In the genomic region with DNA sequence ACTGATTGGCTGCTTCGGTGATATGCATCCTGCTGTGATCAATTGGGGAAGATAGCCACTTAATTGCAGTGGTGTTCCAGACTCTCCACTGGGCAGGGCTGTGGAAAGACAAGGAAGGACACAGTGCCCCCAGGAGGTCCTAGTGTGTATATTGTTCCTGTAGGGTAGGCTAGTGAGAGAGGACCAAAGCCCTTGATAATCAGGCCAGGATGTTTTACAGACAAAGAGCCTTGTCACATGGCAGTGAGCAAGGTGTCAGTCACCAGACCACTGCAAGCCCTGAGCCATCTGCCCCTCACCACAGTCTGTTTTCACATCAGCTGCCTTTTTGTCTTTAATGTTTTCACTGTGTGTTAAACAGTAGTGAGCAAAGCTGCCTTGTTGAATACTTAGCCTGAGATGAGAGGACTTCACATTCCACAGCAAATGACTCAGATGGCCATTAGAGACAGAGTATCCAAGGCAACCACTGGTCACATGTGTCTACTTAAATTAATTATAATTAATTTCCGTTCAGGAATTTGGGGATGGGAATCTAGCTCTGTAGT, we compare ENCODE assay signal across 9 mouse cellular contexts. TPM values are rescaled to one million over a fixed set of nuclear protein-coding genes. Genes with fewer than 3 reads are reported as not detected.
DNase-seq lines count a peak whose midpoint lies in the region; ATAC-seq and TF ChIP-seq lines count a peak whose summit lies in the region.
"Had no signal": no experiment of that assay in that cellular context is flagged by ENCODE, and none has a peak within 500 bp of the region (broad histone marks: within the 10 kb centered on the region; RNA-seq: fewer than 3 reads in every experiment).

No protein-coding gene starts in this region.

- no peak for TF ChIP-seq POLR2A in cortical plate, adult 2 months (IDR thresholded peaks at IDR 0.05; ENCODE audit: extremely low read depth, insufficient read depth, low read length)

- H3K36me3 ChIP-seq in heart, postnatal 0 days (replicated peaks; ENCODE audit: control insufficient read depth, insufficient read depth, low read length), result no peaks in the 10 kb centered on the region
- no peaks in the 10 kb centered on the region for H3K36me3 ChIP-seq in heart, embryonic 11.5 days (ENCODE audit: control insufficient read depth, insufficient read depth, low read length)
- H3K36me3 ChIP-seq in hindbrain, embryonic 15.5 days, result no peaks in the 10 kb centered on the region
- H3K36me3 ChIP-seq in neural tube, embryonic 12.5 days, result no peaks in the 10 kb centered on the region
- H3K36me3 ChIP-seq: embryonic facial prominence, embryonic 13.5 days had no signal

- H3K4me2 ChIP-seq in heart, postnatal 0 days (ENCODE audit: low read depth, low read length), result no peak overlapping the region
- no peak overlapping the region for H3K4me2 ChIP-seq in heart, embryonic 11.5 days
- H3K4me2 ChIP-seq in hindbrain, embryonic 15.5 days, result no peak overlapping the region
- H3K4me2 ChIP-seq in neural tube, embryonic 12.5 days (replicated peaks), result no peak overlapping the region
- H3K4me2 ChIP-seq: embryonic facial prominence, embryonic 13.5 days had no signal

- no peak overlapping the region for H3K9ac ChIP-seq in heart, postnatal 0 days (replicated peaks; ENCODE audit: low read depth, low read length)
- H3K9ac ChIP-seq in heart, embryonic 11.5 days (ENCODE audit: low read depth, low read length), result no peak overlapping the region
- H3K9ac ChIP-seq in hindbrain, embryonic 15.5 days, result no peak overlapping the region
- H3K9ac ChIP-seq in neural tube, embryonic 12.5 days, result no peak overlapping the region
- H3K9ac ChIP-seq: embryonic facial prominence, embryonic 13.5 days had no signal

- no peak; the same call in 1 of the 2 replicates for ATAC-seq in heart, postnatal 0 days (ENCODE audit: insufficient read depth, low read depth)
- no peak; the same call in 1 of the 2 replicates for ATAC-seq in heart, embryonic 11.5 days (replicated peaks; ENCODE audit: insufficient number of reproducible peaks, low FRiP score, low TSS enrichment)
- peak; percentile 73 for ATAC-seq in hindbrain, embryonic 15.5 days (ENCODE audit: low FRiP score, low read depth)
- ATAC-seq in neural tube, embryonic 12.5 days (ENCODE audit: low FRiP score, low read depth), result peak; percentile 72

- peaks cover 28% of the 10 kb centered on the region; the same call in 1 of the 2 replicates for H3K4me1 ChIP-seq in heart, postnatal 0 days (ENCODE audit: control insufficient read depth, insufficient read depth)
- peaks cover 14% of the 10 kb centered on the region; the same call in 1 of the 2 replicates for H3K4me1 ChIP-seq in heart, embryonic 11.5 days (ENCODE audit: control insufficient read depth, insufficient read depth, low read length)
- peaks cover 11% of the 10 kb centered on the region for H3K4me1 ChIP-seq in cortical plate, adult 2 months (ENCODE audit: control insufficient read depth, insufficient read depth, low read length)
- peaks cover 31% of the 10 kb centered on the region for H3K4me1 ChIP-seq in hindbrain, embryonic 15.5 days (replicated peaks)
- peaks cover 7% of the 10 kb centered on the region; the same call in 1 of the 2 replicates for H3K4me1 ChIP-seq in neural tube, embryonic 12.5 days
- H3K4me1 ChIP-seq: embryonic facial prominence, embryonic 13.5 days had no signal

- H3K4me3 ChIP-seq in heart, postnatal 0 days (ENCODE audit: low read depth, low read length), result no peak overlapping the region
- H3K4me3 ChIP-seq in heart, embryonic 11.5 days (ENCODE audit: low read depth, low read length), result no peak overlapping the region
- no peak overlapping the region for H3K4me3 ChIP-seq in cortical plate, adult 2 months (ENCODE audit: insufficient read depth, low read length)
- no peak overlapping the region for H3K4me3 ChIP-seq in hindbrain, embryonic 15.5 days
- no peak overlapping the region for H3K4me3 ChIP-seq in neural tube, embryonic 12.5 days
- H3K4me3 ChIP-seq: embryonic facial prominence, embryonic 13.5 days had no signal

- WGBS in heart, postnatal 0 days, result 36% methylated on average over 2 of the region's 2 CpGs
- WGBS in heart, embryonic 11.5 days (ENCODE audit: insufficient replicate concordance), result 32% methylated on average over 2 of the region's 2 CpGs
- 21% methylated on average over 2 of the region's 2 CpGs for WGBS in hindbrain, embryonic 15.5 days
- WGBS in neural tube, embryonic 12.5 days, result 34% methylated on average over 2 of the region's 2 CpGs

- no peak overlapping the region for H3K27ac ChIP-seq in heart, postnatal 0 days (ENCODE audit: low read depth)
- H3K27ac ChIP-seq in heart, embryonic 11.5 days (ENCODE audit: low read depth, low read length), result no peak overlapping the region
- H3K27ac ChIP-seq in cortical plate, adult 2 months (ENCODE audit: insufficient read depth, low read length), result no peak overlapping the region
- peak overlapping the region; percentile 75 for H3K27ac ChIP-seq in hindbrain, embryonic 15.5 days (replicated peaks)
- H3K27ac ChIP-seq in neural tube, embryonic 12.5 days, result no peak overlapping the region
- H3K27ac ChIP-seq: embryonic facial prominence, embryonic 13.5 days had no signal

- H3K27me3 ChIP-seq in heart, postnatal 0 days (ENCODE audit: control insufficient read depth, insufficient read depth, low read length), result no peaks in the 10 kb centered on the region
- H3K27me3 ChIP-seq in heart, embryonic 11.5 days (ENCODE audit: control insufficient read depth, insufficient read depth, low read length), result peaks cover 3% of the 10 kb centered on the region; the same call in 1 of the 2 replicates
- no peaks in the 10 kb centered on the region for H3K27me3 ChIP-seq in hindbrain, embryonic 15.5 days
- H3K27me3 ChIP-seq in neural tube, embryonic 12.5 days (replicated peaks), result no peaks in the 10 kb centered on the region
- H3K27me3 ChIP-seq: embryonic facial prominence, embryonic 13.5 days had no signal

- TF ChIP-seq CTCF in heart, postnatal 0 days (IDR thresholded peaks at IDR 0.05; ENCODE audit: low read depth), result peak; percentile 35; the same call in 1 of the 2 replicates
- peak; percentile 22; the same call in 1 of the 2 replicates for TF ChIP-seq CTCF in cortical plate, adult 2 months (IDR thresholded peaks at IDR 0.05; ENCODE audit: extremely low read depth, insufficient read depth, low read length)

- no peak for DNase-seq in heart, postnatal 0 days (ENCODE audit: low spot score)
- DNase-seq in c-Kit-positive CD71-positive TER-119-positive erythroid progenitor cells, embryonic 14.5 days (ENCODE audit: low spot score), result no peak
- DNase-seq in ovary, postnatal 10 days (ENCODE audit: low spot score), result no peak
- DNase-seq in layer of hippocampus, postnatal 14 days (ENCODE audit: low spot score in 2 of 2), result no peak

- no peaks in the 10 kb centered on the region for H3K9me3 ChIP-seq in heart, postnatal 0 days (replicated peaks; ENCODE audit: control insufficient read depth, low read length)
- no peaks in the 10 kb centered on the region for H3K9me3 ChIP-seq in heart, embryonic 11.5 days (replicated peaks; ENCODE audit: control insufficient read depth, low read length)
- no peaks in the 10 kb centered on the region for H3K9me3 ChIP-seq in hindbrain, embryonic 15.5 days
- H3K9me3 ChIP-seq in neural tube, embryonic 12.5 days, result no peaks in the 10 kb centered on the region
- H3K9me3 ChIP-seq: embryonic facial prominence, embryonic 13.5 days had no signal

- no peak for TF ChIP-seq EP300 in heart, postnatal 0 days (IDR thresholded peaks at IDR 0.05; ENCODE audit: low read depth)

RNA-seq across cellular contexts. Expression of gene Slc41a3, which starts 43.2 kb away (rescaled TPM):
- total RNA-seq in heart, postnatal 0 days (2014; rRNA removed; ENCODE audit: low replicate concordance), result 35.0 and 39.8 TPM in 2 replicates
- 17.5 and 23.4 TPM in 2 replicates for polyA plus RNA-seq in heart, postnatal 0 days (2015; fragmentation: Nextera tagmentation; extraction: Ambion mirVana)
- 11.1 and 12.6 TPM in 2 replicates for polyA plus RNA-seq in heart, embryonic 11.5 days (2014; fragmentation: Nextera tagmentation; extraction: Ambion mirVana)
- 5.0 and 5.4 TPM in 2 replicates for polyA plus RNA-seq in cortical plate, adult 2 months (2012; rRNA removed)
- 7.6 and 8.5 TPM in 2 replicates for polyA plus RNA-seq in hindbrain, embryonic 15.5 days (2015; fragmentation: Nextera tagmentation; extraction: Ambion mirVana)
- polyA plus RNA-seq in neural tube, embryonic 12.5 days (2016; fragmentation: Nextera tagmentation; extraction: Ambion mirVana), result 4.0 and 4.1 TPM in 2 replicates
- 1 to 10 TPM; 5.9 to 9.1 TPM for total RNA-seq in layer of hippocampus, postnatal 14 days (2021)

Comparison
In these comparisons a context has a peak if more than half of its experiments do, and no peak if none do; other contexts are left out.
1. ATAC-seq: peak in hindbrain, embryonic 15.5 days (single experiment) and neural tube, embryonic 12.5 days (single experiment); none in heart, postnatal 0 days (single experiment) and heart, embryonic 11.5 days (single experiment).